Mouse (Mus musculus) urinary bladder, postnatal 36 days (tissue): ENCODE measurements around the gene Thbs2.

Experiments used
- DNase-seq, 2 experiments: peaks; one replicate each; pipeline ENCODE4 v3.0.0; 2022; ENCODE audit warnings: low spot score in 2 of 2, mixed read lengths in 1 of 2

Thbs2 gene

DNA sequence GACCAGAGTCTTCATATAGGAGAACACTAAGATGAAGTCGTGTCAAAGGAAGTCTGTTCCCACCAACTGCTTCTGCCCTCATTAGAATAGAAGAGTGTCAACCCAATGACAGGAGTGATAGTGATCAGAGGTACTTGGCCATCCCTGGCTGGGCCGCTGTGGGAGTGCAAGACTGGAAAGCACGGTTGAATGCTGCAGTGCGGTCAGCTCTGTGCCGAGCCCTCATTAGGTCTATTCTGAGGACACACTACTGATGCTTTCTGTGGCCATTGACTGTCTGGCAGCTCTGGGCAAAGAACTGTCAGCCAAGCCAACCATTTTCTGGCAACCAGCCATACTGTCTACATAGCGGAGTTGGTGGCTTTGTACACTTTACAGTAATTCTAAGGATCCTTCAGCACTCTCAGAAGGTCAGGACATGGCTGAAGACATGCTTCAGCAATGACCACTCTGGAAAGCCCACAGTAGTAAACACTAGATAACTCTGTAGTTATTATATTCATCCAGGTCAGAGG, 2.3 kb upstream of the Thbs2 start:
- DNase-seq = no peak

DNA sequence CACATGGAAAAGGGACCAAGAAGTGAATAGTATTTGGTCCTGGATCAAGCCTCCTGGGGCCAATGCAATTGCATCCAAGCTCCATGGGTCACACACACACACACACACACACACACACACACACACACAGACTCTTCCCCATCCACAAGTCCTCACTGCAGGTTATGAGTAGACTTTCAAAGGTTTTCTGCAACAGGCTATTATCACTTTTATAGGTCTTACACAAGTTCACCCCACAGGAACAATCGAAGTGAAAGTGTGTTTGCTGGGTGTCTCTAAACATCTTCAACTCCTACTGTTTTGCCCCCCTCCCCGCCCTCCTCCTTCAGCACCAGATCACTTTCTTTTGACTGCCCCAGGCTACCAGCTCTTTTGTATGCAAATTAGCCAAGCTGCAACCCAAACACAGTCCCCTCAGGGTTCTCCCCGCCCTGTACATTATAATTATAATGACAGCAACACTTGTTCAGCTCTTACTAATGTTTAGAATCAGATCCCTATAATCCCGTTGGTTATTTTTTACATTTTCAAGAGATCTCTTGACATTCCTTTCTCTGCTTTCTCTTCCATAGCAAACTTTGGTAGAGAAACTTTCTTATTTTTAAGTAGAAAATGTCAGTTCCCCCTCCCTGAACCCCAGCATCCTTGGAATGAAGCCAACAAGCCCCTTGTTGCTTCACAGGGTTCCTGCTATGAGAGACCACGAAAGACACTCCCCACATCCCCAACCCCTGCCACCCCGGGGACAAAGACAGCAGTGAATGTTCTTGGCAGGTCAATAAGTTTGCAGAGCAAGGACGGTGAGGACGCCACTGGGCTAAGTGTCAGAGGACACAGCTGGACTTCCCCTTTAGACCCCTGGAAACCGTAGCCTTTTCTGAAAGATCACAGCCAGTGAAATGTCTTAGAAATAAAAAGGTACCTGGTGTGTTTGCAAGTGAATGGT, 714 bp downstream of the Thbs2 start:
- no peak for DNase-seq

DNA sequence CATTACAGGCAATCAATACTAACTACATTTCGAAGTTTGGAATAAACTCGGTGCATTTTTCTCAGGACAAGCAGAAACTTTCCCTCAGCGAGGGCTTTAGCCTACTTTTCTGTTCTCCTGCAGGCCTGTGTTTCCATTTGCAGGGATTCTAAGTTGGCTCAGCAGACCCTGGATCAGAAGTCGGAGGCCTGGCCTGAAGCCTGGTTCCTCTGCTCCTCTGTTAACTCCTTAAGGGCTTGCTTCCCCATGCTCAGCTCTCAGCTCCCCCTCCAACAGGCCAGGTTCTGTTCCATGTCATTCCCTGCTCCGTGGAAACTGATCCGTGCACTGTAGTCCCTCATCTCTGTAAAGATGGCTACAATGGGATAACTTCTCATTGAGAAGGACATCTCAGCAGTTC, 2.1 kb downstream of the Thbs2 start:
- DNase-seq = no peak

DNA sequence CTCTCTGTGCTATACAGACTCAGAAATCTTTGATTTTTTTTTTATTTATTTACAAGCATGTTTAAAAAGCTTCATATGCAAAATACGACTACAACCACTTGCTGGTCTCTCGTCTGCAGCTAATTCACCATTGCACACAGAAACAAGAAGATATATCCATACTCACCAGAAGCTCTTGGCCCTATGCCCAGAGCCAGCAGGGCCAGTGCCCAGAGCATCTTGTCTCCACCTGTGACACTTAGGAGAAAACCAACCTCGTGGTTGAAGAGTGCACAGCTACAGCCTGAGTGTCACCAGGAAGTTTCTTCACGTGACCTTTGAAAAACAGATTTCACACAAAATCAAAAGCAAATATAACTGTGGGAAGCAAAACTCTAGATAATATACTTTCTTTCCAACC, 2.8 kb downstream of the Thbs2 start:
- no peak for DNase-seq

DNA sequence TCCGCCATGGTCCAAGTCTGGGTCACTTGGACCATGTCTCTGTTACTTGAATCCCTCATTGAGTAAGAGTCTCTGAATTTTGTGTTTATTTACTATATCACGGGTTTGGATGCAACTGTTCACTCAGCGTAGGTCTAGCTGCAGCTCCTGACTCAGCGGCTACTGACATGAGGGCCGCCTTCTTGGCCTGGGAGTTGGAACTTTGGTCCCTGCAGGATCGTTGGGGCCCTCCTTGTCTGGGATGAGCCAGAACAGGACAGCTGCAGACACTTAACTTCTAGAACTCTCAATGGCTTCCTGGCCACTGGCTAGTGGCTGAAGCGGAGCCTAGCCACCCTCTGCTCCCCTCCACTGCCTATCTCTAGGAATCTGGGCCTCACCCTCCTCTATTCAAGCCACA, 11.2 kb downstream of the Thbs2 start:
- peak in 1 of 2 experiments; percentile 43 for DNase-seq

DNA sequence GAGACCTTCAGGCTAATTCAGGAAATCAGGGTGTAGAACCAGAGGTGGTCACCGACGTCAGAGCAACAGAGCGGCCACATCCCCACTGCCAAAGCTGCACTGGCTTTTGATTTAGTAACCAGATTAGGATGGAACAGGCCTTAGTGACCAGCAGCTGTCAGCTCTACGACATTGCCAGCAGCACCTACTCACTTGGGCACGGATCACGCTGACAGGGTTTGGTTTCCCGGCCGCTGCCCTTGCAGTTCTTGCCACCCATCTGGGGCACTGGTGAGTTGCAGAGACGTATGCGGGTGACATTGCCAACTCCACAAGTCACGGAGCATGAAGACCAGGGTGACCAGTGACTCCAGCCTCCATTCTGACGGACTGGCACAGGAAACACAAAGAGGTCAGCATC, 13.0 kb downstream of the Thbs2 start:
- no peak for DNase-seq

DNA sequence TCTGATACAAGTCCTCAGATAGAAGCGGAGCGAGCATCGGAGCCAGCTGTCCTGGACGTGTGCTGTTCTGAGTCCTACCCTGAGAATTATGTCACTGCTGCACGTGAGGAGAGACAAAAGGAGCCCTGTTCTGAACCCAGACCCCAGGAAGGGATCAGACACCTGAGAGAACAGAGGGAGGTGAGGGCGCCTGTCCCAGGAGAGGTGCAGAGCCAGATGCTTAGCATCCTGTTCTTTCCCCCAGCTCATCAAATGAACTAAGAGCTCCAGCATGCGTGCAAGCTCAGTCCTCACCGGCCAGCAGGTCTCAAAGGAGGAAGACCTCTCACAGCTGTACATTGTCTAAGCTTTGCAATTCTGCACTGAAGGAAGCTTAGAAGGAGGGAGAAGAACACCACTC, 16.8 kb downstream of the Thbs2 start:
- no peak for DNase-seq

DNA sequence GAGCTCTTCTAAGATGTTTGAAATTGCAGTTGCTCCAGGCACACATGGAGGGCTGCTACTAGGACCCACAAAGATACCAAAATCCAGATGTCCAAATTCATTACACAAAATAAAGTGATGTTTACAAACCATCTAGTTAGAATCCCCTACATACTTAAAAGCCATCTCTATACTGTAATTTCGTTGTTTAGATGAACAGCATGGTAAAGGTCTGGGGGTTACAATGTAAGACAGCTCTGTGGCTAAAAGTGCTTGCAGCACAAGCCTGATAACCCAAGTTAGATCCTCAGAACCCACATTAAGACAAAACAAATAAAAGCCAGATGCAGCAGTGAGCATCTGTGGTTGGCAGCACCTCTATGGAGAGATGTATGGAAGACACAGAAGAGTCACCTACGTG, 18.5 kb downstream of the Thbs2 start:
- no peak for DNase-seq

DNA sequence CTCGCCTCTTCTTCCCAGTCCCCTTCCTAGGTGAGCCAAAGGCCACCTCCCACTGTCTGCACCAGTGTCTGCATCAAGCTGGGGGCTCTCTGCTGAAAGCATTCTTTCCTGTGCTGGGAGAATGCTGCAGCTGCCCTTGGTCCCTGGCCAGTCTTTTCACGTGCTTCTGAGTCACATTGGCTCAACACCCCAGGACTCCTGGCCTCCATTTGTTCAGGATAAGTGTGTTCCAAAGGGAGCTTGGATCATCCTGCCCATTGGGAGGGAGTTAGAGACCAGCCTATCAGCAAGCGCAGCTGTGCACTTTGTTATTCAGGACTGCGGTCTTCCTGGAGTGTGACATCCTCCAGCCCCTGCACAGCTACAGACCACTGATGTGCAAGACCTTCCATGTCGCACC, 21.6 kb downstream of the Thbs2 start:
- peak; percentile 56 to 78 for DNase-seq

DNA sequence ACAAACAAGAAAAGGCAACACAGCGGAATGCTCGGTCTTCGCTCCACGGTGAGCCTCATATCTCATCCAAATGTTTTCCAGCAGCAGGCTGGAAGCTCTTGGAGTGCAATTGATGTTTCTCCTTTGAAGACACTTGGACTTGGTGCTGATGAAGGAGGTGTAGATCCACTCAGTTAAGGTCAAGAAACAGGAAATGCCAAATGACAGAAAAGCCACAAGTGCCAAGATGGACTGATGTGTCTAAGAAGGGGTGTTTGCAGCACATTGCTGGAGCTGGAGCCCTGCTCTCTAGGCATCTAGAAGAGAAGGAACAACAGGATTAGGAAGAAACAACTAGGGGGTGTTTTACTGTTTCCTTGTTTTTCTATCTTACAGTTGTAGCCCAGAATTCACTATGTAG, 26.8 kb downstream of the Thbs2 start:
- no peak for DNase-seq

DNA sequence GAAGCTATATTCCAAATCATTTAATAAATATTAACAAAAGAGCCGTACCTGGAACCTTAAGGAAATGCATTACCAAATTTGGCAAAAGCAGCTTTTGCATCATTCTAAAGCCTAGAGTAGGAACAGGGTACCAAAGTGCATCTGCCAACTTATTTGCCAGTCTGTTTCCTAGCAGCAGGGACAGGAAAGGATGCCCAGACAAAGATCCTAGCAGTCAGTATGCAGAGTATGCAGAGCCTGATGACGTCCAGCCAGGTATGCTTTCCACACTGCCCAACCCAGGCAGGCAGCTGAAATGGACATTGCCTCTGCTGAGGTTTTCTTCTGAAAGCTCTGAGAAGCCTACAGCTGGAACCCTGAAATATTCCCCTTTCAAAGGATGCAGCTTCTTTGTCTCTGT, 27.6 kb downstream of the Thbs2 start:
- no peak for DNase-seq

DNA sequence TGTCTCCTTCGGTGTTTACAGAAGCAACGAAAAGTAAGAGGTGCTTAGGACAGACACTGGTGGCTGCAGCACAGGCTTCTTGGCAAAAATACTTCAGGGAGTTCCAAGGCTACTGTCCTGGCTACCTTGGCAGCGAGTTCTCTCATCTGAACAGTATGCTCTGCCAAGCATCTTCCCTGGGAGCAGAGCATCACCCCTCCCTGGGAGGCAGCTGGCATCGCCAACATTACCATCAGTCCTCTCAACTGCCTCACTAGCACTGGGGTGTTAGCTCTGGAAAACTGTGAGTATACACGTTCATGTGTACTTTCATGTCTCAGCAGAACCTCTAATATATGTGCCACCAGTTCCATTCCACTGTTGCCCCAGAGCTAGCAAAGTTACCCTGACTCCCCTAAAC, 30.7 kb downstream of the Thbs2 start:
- DNase-seq = no peak

DNA sequence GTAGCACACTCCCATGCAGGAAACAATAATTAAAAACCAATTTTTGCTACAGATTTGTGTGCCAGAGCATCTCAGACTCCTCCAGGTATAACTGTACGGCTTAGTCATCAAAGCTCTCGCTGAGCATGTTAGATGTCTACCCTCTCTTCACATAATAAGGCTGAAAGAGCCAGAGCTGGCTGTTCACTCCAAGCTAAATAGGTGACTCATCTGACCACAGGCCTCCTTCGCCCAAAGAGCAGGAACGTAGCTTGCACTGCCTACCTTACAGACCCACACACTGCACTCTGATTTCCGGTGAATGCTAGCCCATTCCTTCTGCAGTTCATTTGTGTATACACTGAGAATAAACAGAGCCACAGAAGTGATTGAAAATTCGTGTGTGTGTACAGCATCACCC, 31.6 kb downstream of the Thbs2 start:
- DNase-seq = no peak

DNA sequence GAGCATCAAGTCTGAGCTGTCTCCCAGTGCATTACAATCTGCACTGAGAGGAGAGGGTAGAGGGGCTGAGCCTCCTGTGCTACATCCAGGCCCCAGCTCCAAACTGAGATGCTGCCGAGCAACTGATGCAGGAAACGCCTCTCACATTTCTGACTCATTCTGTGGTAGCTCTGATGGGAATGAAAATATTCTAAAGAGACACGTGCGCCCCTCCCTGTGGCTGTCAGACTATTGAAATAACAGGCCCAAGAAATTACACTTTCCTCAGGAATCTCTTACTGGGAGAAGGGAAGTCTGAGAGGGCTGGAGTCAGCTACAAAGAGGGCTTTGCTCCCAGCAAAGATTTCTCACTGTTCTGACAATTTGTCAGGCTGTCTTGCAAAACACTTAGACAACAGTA, 34.3 kb downstream of the Thbs2 start:
- no peak for DNase-seq

DNA sequence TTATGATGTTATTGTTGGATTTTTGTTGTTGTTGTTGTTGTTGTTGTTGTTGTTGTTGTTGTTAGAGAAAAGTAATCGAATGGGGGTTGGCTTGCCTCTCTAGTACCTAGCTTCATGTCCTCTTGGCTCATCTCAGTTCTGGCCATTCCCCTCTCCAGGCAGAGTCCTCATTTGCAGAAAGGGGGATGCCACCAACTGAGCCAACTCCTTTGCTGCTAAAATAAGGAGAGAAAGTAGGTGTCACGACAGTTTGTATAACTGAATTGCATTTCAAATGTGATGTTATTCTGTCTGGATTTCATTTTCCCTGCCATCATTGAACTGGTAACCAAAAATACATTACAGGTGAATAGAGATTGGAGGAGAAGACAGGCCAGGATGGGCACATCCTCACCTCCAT, 35.9 kb downstream of the Thbs2 start:
- DNase-seq = no peak

DNA sequence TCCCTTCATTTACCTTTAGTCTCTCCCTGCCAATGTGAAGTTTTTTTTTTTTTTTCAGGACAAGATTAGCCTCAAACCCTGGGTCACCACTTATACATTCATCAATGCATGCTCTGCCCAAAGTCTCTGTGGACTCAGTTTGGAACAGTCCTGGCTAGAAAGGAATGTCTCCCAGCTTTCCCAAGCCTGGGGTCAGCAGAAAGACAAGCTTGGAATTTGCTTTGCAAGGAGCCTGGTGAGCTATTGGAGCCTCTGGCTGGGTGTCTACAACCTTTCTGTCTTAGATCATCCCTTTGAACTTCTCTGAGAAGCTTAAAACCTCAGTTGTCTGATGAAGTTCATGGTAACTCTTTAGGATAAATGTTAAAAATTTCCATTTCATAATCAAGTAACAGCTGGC, 36.9 kb downstream of the Thbs2 start:
- no peak for DNase-seq

DNA sequence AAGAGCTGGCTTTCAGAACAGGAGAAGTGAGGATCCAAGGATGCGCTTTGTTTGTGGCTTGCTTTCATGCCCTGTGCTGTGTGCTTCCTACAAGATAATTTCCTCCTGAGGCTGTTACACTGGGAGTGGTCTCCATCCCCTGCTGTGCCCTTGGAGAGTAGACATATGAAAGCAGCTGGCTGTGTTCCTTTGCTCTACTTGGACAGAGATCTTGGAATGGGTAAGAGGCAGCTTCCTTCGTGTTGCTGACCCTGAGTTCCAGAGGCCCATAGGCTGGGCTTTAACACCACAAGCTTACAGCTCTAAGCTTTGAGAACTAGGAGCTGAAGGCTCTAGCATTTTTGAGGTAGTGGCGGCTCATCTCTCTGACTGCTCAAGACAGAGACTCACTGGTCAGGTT, 39.1 kb downstream of the Thbs2 start:
- DNase-seq = no peak

DNA sequence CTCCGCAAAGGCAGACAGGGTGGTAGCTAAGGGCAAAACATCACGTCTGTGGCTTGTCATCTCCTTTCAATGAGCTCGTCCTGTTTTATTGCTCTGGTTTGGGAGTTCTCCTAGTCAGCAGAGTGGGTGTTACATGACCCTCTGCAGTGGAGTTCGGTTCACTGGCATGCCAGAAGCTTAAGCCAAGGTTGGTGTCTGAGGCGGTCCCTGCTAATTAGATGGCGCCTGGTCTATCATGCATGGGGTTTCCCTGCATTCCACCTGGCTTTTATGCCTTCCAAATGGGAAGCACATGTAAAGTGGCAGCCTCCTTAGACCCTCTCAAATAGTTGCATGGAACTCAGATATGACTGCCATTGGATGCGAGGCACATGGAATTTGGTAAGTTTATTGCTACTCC, 42.0 kb downstream of the Thbs2 start:
- no peak for DNase-seq

DNA sequence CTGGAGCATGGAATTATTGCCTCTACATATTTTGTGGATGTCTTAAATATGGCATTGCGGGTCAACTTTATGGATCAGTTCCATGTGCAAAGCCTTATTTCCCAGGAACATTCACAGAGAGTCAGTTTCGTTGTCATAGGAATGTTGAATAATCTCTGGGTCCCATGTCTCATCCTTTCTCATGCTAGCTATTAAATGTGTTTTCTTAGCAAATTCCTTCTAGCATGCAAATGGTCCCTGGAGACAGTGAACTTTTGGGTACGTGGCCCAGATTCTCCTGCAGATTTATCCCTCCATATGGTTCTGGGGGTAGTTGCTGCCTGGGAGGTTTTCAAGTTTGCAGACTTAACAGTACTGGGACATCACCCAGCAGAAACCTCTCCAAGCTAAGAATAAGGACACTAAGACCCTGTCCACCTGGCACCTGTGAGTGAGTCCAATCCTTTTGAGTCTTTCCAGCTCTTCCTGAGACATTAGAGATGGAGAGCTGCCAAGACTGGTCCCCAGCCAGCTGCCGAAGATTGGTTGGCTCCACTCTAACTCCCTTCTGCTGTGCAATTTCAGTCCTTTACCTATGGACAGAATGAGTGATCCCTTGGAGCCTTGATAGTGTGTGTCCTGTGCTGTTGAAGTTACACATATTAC, 45.9 kb downstream of the Thbs2 start:
- DNase-seq = no peak

DNA sequence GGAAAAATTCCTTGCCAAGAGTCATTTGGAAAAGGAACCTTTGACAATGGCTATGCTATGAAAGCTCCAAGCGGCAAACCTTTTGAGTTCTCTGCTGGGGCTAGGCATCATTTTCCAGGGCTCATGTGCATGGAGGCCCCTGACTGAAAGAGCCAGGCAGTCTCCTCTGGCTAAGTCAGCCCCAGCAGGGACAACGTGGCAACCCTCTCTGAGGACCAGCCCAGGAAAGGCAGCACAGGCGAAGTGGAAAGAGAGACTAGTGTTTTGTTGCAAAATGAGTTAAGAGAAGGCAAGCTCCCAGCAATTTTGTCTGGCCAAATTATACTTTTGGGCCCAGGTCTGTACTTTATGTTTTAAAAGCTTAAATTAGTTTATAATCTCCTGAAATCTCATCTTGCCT, 50.0 kb downstream of the Thbs2 start:
- DNase-seq = no peak

DNA sequence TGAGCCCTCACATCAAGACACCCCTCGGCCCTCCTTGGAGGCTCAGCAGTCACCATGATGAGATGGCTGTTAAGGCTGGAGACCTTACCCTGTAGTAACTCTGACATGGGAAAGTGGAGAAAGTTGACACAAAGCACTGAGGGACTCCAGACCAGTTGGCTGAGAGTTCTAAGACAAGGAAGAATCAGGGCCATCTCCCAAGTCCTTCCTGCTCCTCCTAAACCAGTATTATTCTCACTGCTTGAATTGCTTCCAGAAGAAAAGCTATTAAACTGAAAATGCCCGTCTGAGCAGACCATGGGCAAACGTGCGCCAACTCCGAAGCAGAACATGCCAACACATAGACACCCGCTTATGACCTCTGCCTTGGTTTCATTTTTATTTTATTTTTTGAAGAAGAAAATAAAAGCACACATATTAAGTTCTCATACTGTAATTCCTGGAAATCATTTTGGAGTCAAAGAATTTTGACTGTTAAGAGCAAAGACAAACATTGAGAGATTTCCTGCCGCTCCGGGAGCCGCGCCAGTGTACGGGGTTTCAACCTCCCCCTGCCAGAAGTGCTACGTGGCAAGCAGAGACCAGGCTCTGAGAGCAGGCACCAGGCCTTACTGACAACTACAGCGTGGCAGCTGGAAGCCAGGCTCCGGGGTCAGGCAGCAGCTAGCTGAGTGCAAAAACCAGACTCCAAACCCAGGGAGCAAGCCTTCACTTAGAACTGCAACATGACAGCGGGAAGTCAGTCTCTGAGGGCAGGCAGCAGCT, 53.5 kb downstream of the Thbs2 start:
- DNase-seq = peak in 1 of 2 experiments; percentile 47

DNA sequence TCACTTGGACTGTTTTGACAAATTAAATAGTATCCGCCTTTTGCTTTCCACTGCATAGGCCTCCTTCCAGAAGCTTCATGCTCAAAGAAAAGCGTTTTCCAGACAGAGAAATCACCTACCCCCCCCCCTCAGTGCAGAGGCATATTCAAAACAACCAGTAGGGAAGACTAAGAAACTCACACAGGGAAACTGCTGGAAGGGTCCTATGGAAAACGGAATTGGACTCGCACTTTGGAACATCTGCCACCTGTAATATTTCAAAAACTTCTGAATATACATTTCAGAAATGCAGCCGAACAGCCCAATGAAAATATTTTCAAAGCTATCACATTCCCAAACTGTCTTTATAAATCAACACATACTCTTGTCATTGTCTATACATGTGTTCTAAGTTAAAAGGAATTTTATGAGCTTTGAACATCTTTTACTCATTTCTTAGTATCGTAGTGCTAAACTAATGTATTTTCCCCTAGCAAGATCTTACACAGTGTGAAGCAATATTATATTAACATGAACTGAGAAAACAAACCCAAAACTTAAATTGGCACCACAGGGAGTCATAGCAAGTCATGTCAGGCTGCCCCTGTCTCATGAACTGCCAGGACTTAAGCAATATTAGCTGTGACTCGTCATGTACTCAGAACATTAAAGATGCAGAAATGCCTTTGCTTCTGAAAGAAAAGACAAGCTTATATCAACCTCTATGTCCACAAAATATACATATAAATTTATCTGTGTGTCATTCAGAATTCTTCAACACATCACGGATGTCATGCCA, 58.3 kb downstream of the Thbs2 start:
- DNase-seq = no peak
